Mouse (Mus musculus): ENCODE results near the gene Gm3317.
"Not testable (repeated sequence)": the region's sequence is repeated elsewhere in the genome, so short reads cannot be mapped to it uniquely, and the experiment has no call there.

The Gm3317 gene

DNA sequence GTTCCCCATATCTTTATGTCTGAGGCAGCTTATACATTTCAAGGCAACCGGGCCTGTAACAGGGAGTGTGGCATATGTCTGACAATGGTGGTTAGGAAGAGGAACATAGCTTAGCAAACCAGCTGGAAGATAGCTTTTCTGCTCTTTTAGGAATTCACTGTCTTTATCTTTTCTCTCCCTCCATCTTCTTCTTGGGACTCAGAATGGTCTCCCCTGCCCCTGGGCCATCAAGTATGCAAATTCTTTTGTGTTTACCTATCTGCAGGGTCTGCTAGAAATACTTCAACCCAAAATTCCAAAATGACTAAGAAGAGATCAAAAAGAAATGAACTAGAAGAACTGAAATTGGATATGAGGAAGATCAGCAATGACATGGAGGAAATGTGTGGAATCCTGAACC, at the start of gene Gm3317:
Gene Gm3317 (plus strand): TSS at position 301 of the 400 bp plus-strand sequence.
- not testable (repeated sequence) for DNase-seq (ENCODE audit: low read depth, low spot score)

DNA sequence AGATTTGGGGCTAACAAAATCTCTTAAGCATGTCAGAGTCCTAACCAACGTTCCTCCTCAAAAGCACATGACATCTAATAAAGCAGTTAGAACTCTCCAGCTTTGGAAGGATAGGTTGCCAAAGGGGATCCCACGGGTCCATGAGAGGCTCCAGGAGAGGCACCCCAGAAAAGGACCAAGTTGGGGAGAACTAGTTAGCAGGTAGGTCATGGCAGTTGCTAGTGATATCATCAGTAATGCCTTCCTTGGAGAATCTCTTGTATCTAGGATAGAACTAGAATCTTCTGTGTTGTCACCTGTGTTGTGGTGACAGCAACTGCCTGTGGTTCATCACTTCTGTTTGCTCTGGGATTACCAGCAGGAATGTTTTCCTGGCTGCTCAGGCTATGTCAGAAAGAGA, 33.1 kb upstream of the Gm3317 start, which contains the start of gene Gm8279:
Gene Gm8279 (plus strand): TSS at position 301 of the 400 bp plus-strand sequence.
- DNase-seq (ENCODE audit: low read depth, low spot score): not testable (repeated sequence)

DNA sequence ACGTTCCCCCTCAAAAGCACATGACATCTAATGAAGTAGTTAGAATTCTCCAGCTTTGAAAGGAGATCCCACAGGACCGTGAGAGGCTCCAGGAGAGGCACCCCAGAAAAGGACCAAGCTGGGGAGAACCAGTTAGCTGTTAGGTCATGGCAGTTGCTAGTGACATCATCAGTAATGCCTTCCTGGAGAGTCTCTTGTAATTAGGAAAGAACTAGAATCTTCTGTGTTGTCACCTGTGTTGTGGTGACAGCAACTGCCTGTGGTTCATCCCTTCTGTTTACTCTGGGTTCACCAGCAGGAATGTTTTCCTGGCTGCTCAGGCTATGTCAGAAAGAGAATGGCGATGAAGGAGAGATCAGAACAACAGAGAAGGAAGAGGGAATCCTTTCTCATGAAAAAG, 21.2 kb downstream of the Gm3317 start, which contains the start of gene Gm8271:
Gene Gm8271 (plus strand): TSS at position 301 of the 400 bp plus-strand sequence.
- DNase-seq (ENCODE audit: low read depth, low spot score): not testable (repeated sequence)

Measured in brain, embryonic 18.5 days (tissue).